Mouse (Mus musculus): ENCODE data around the gene Pde4a. TPM values are rescaled to one million over a fixed set of nuclear protein-coding genes. Genes with fewer than 3 reads are reported as not detected.

Gene Pde4a
- polyA plus RNA-seq (2012; fragmentation: generic; extraction: Trizol) = 7.4 TPM
- long read RNA-seq, experiment 1, full-length matches to known transcripts = 2 of 6 reads
- long read RNA-seq, experiment 1, partial matches to known transcripts = 2 of 6 reads
- long read RNA-seq, experiment 1, other reads (novel, unspliced or antisense) = 2 of 6 reads
- long read RNA-seq, experiment 2, full-length matches to known transcripts = 36 of 63 reads
- long read RNA-seq, experiment 2, partial matches to known transcripts = 0 of 63 reads
- long read RNA-seq, experiment 2, other reads (novel, unspliced or antisense) = 27 of 63 reads

DNA sequence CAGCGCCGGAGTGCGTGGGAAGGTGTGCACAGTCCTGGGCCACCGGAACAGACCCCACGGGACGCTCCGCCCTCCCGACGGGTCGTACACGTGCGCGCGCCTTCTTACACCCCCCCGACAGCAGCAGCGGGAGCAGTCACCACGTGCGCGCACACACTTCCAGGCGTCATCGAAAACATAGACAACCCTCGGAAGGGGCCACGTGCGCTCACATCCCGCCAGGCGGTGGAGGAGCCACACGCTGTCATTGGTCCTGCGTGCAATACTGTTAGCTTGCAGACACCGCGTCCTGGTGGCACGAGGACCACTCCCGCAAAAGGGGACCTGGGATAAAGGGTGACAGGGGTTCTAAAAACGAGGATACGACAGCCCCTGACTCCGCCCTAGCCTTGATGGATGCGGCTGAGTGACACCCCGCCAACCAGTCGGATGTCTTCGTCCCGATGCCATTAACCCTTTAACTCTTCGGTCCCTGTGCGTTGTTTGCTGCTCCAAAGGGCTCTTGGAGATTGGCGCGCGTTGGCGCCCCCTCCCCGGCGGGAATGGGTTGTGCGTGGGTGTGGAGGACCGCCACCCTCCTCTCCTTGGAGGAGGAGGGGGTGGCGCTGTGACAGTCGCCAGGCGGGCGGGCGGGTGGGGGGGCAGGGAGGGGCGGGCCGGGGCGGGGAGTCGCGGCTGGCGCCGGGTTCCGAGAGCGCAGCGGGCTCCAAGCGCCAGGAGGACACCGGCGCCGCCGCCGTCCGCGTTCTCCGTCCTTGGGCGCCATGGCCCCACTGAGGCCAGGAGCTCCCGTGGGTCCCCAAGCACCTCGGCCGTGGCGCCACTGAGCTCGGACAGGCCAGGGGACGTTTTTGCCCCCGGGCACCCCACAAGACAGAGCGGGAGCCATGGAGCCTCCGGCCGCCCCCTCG, at the start of gene Pde4a:
TSS of gene Pde4a (plus strand) at position 674 of the 911 bp plus-strand sequence.
- Histone ChIP-seq H3ac (ENCODE audit: control insufficient read depth, insufficient read length, low read depth) (peak within 1 kb of the TSS; percentile 89), H3K36me3 (ENCODE audit: control insufficient read depth, insufficient read depth) (no peaks in the 10 kb centered on the region), H3K27me3 (ENCODE audit: control insufficient read depth, insufficient read depth, insufficient read length) (no peaks in the 10 kb centered on the region), H3K79me3 (ENCODE audit: low read depth) (peaks cover 6% of the 10 kb centered on the region), H3K4me3 (ENCODE audit: insufficient read depth, poor library complexity, severe bottlenecking) (peak within 1 kb of the TSS; percentile 42), H3K79me2 (ENCODE audit: control insufficient read depth, insufficient read depth) (peaks cover 15% of the 10 kb centered on the region)
- TF ChIP-seq CTCF (IDR thresholded peaks at IDR 0.05; ENCODE audit: control insufficient read depth, insufficient read depth, insufficient read length) (no peak), MYOG (IDR thresholded peaks at IDR 0.05; ENCODE audit: control insufficient read depth, extremely low read depth, insufficient read length) (no peak), CEBPB (IDR thresholded peaks at IDR 0.05; ENCODE audit: low read depth) (no peak), MYOD1 (IDR thresholded peaks at IDR 0.05; ENCODE audit: control insufficient read depth, insufficient read length, low read depth) (no peak), FOSL1 (IDR thresholded peaks at IDR 0.05; ENCODE audit: insufficient read depth, low read length, poor library complexity, severe bottlenecking) (no peak), MAX (IDR thresholded peaks at IDR 0.05) (peak; percentile 95)

DNA sequence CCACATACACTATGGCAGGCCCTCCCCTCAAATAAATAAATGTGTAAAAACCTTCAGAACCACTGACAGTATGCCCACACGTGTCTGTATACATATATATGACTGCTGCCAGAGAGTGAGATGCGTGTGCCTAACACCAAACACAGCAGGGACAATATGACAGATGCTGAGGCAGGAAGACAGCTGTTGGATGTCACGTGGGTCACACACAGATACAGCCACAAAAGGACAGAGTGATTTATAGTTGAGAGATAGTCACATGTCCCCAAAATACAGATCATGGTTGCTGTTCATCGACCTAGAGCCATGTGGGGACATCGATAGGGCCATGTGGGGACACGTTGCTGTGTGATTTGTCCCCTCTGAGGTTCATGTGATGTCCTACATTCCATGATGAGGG, 48.4 kb upstream of the Pde4a start:
- Histone ChIP-seq H3K79me2 (ENCODE audit: control insufficient read depth, insufficient read depth) (no peaks in the 10 kb centered on the region), H3K27me3 (ENCODE audit: control insufficient read depth, insufficient read depth, insufficient read length) (no peaks in the 10 kb centered on the region), H3K4me3 (ENCODE audit: insufficient read depth, poor library complexity, severe bottlenecking) (no peak overlapping the region), H3K79me3 (ENCODE audit: low read depth) (no peaks in the 10 kb centered on the region), H3K36me3 (ENCODE audit: control insufficient read depth, insufficient read depth) (peaks cover 4% of the 10 kb centered on the region), H3ac (ENCODE audit: control insufficient read depth, insufficient read length, low read depth) (no peak overlapping the region)
- TF ChIP-seq MAX (IDR thresholded peaks at IDR 0.05) = no peak
- peak; percentile 73 for TF ChIP-seq MYOD1 (IDR thresholded peaks at IDR 0.05; ENCODE audit: control insufficient read depth, insufficient read length, low read depth)
- TF ChIP-seq USF1 (IDR thresholded peaks at IDR 0.05; ENCODE audit: low read depth) = peak; percentile 65

DNA sequence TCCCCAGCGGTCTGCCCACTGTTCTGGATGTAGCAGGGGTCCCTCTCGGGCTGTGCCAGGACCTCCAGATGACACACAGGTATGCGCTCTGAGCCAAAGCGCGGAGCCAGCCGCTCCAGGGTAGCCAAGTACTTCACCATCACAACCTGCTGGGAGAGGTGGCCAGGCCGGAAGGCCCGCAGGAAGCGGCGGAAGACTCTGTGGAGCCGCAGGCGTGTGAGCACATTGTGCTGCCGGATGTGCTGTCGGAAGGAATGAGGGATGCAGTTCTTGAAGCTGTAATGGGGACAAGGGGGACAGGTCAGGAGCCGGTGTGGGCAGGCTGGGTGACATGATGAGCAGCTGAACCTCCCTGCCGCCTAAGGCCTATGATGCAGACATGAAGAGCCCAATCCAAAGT, 44.0 kb upstream of the Pde4a start:
- H3K4me3 ChIP-seq (ENCODE audit: insufficient read depth, poor library complexity, severe bottlenecking) = no peak overlapping the region
- no peaks in the 10 kb centered on the region for H3K79me2 ChIP-seq (ENCODE audit: control insufficient read depth, insufficient read depth)
- no peak for TF ChIP-seq MYOD1 (IDR thresholded peaks at IDR 0.05; ENCODE audit: control insufficient read depth, insufficient read length, low read depth)
- no peak for TF ChIP-seq FOSL1 (IDR thresholded peaks at IDR 0.05; ENCODE audit: insufficient read depth, low read length, poor library complexity, severe bottlenecking)
- TF ChIP-seq CTCF (IDR thresholded peaks at IDR 0.05; ENCODE audit: control insufficient read depth, insufficient read depth, insufficient read length) = no peak
- no peak for TF ChIP-seq MYOG (IDR thresholded peaks at IDR 0.05; ENCODE audit: control insufficient read depth, extremely low read depth, insufficient read length)
- TF ChIP-seq CEBPB (IDR thresholded peaks at IDR 0.05; ENCODE audit: low read depth) = no peak
- no peak for TF ChIP-seq MAX (IDR thresholded peaks at IDR 0.05)
- no peak for TF ChIP-seq USF1 (IDR thresholded peaks at IDR 0.05; ENCODE audit: low read depth)
- H3ac ChIP-seq (ENCODE audit: control insufficient read depth, insufficient read length, low read depth) = no peak overlapping the region
- no peaks in the 10 kb centered on the region for H3K27me3 ChIP-seq (ENCODE audit: control insufficient read depth, insufficient read depth, insufficient read length)
- H3K79me3 ChIP-seq (ENCODE audit: low read depth) = no peaks in the 10 kb centered on the region
- H3K36me3 ChIP-seq (ENCODE audit: control insufficient read depth, insufficient read depth) = peaks cover 4% of the 10 kb centered on the region

DNA sequence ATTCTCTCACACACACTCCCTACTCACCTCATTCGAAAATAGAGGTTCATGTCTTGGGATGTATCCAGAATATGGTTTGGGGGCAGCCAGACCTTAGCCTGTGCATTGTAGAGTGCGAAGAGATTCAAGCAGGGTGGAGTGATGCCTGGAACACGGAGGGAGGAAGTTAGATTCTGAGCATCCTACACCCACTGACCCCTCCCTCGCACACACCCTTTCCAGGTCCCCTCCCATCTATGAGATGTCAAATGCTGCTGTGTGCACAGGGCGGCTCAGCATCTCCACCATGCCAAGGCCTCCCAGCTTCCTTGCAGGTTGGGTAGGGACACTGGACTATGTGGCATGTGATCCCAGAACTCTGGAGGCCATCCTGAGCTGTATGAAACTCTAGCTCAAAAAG, 40.7 kb upstream of the Pde4a start:
- Histone ChIP-seq H3ac (ENCODE audit: control insufficient read depth, insufficient read length, low read depth) (no peak overlapping the region), H3K79me3 (ENCODE audit: low read depth) (no peaks in the 10 kb centered on the region), H3K4me3 (ENCODE audit: insufficient read depth, poor library complexity, severe bottlenecking) (no peak overlapping the region), H3K27me3 (ENCODE audit: control insufficient read depth, insufficient read depth, insufficient read length) (no peaks in the 10 kb centered on the region), H3K36me3 (ENCODE audit: control insufficient read depth, insufficient read depth) (peaks cover 11% of the 10 kb centered on the region), H3K79me2 (ENCODE audit: control insufficient read depth, insufficient read depth) (no peaks in the 10 kb centered on the region)
- no peak for TF ChIP-seq MYOD1 (IDR thresholded peaks at IDR 0.05; ENCODE audit: control insufficient read depth, insufficient read length, low read depth)
- TF ChIP-seq CEBPB (IDR thresholded peaks at IDR 0.05; ENCODE audit: low read depth) = no peak
- TF ChIP-seq CTCF (IDR thresholded peaks at IDR 0.05; ENCODE audit: control insufficient read depth, insufficient read depth, insufficient read length) = no peak
- no peak for TF ChIP-seq FOSL1 (IDR thresholded peaks at IDR 0.05; ENCODE audit: insufficient read depth, low read length, poor library complexity, severe bottlenecking)
- no peak for TF ChIP-seq MAX (IDR thresholded peaks at IDR 0.05)
- TF ChIP-seq MYOG (IDR thresholded peaks at IDR 0.05; ENCODE audit: control insufficient read depth, extremely low read depth, insufficient read length) = no peak
- TF ChIP-seq USF1 (IDR thresholded peaks at IDR 0.05; ENCODE audit: low read depth) = no peak

DNA sequence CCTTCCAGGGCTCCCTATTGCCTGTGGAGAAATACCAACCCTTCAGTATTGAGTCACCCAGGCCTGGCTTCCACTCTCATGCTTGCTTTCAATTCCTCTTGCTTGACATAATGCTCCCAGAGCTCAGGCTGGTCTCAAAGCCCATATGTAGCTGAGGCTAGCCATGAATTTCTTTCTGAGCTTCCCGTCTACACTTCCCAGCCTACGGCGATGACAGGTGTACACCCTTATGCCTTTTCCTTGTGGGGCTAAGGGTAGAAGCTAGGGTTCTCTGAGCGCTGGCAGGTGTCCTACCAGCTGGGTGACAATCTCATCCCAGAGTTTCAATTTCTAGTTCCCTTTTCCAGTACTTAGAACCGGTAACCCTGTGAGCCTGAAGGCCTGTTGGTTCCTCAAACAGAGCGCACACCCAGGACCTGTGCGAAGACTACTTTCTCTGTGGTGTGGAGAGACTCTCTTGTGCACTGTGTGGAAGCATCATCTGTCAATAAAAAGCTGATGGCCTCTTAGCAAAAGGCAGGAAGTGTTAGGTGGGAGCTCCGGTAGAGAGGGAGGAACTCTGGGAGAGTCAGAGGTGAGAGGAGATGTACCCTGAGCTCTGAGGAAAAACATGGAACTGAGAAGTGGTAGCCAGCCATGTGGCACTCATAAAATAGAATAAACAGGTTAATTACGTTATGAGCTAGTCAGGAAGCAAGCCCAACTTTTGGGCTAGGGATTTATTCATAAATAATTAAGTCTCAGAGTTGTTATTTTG, 39.8 kb upstream of the Pde4a start:
- H3K36me3 ChIP-seq (ENCODE audit: control insufficient read depth, insufficient read depth) = peaks cover 7% of the 10 kb centered on the region

More for the DNA sequence above, 39.8 kb upstream of the Pde4a start:
- Histone ChIP-seq H3ac (ENCODE audit: control insufficient read depth, insufficient read length, low read depth) (no peak overlapping the region), H3K4me3 (ENCODE audit: insufficient read depth, poor library complexity, severe bottlenecking) (no peak overlapping the region), H3K27me3 (ENCODE audit: control insufficient read depth, insufficient read depth, insufficient read length) (no peaks in the 10 kb centered on the region), H3K79me2 (ENCODE audit: control insufficient read depth, insufficient read depth) (no peaks in the 10 kb centered on the region), H3K79me3 (ENCODE audit: low read depth) (no peaks in the 10 kb centered on the region)
- TF ChIP-seq CTCF (IDR thresholded peaks at IDR 0.05; ENCODE audit: control insufficient read depth, insufficient read depth, insufficient read length) = no peak
- TF ChIP-seq MYOD1 (IDR thresholded peaks at IDR 0.05; ENCODE audit: control insufficient read depth, insufficient read length, low read depth) = no peak
- TF ChIP-seq MAX (IDR thresholded peaks at IDR 0.05) = no peak
- TF ChIP-seq USF1 (IDR thresholded peaks at IDR 0.05; ENCODE audit: low read depth) = no peak
- TF ChIP-seq MYOG (IDR thresholded peaks at IDR 0.05; ENCODE audit: control insufficient read depth, extremely low read depth, insufficient read length) = no peak
- no peak for TF ChIP-seq FOSL1 (IDR thresholded peaks at IDR 0.05; ENCODE audit: insufficient read depth, low read length, poor library complexity, severe bottlenecking)
- TF ChIP-seq CEBPB (IDR thresholded peaks at IDR 0.05; ENCODE audit: low read depth) = no peak

All from C2C12 (cell line).